Mouse (Mus musculus) liver, postnatal 0 days (tissue): Measurements from ENCODE around the gene B3galt6.

Source experiments
- CTCF ChIP-seq: sonication (generic); IDR thresholded peaks from 2 replicates; pipeline ENCODE4 v1.5.1; 2016; ENCODE audit warnings: antibody characterized with exemption, low read depth
- EP300 ChIP-seq: IDR thresholded peaks from 2 replicates; pipeline ENCODE4 v1.6.1; 2016; ENCODE audit warnings: antibody characterized with exemption, low read depth, mild to moderate bottlenecking

GRCm38 (mm10) chr4:156032856-156033255 is 40.4 kb upstream of the B3galt6 start:
- TF ChIP-seq CTCF (no peak), EP300 (no peak)
